Mouse (Mus musculus) forebrain, embryonic 15.5 days (tissue): ENCODE data around the gene Ptgdr2. TPM values are rescaled to one million over a fixed set of nuclear protein-coding genes. Genes with fewer than 3 reads are reported as not detected.

ENCODE experiments used
- ATAC-seq: fragments of 200-750 bp; cut with Nextera tagmentation; replicated peaks from 2 replicates; pipeline ENCODE4 v1.8.0; 2017; ENCODE audit warnings: mild to moderate bottlenecking, moderate TSS enrichment, moderate library complexity
- H3K27ac ChIP-seq: fragments of 300-500 bp; sonication (generic); replicated peaks from 2 replicates; pipeline ENCODE4 v1.5.1; 2015; ENCODE audit warnings: mild to moderate bottlenecking, inconsistent platforms
- H3K27me3 ChIP-seq: fragments of 300-500 bp; sonication (generic); 2 replicates; pipeline ENCODE4 v1.6.1; 2015; ENCODE audit warnings: inconsistent platforms
- H3K36me3 ChIP-seq: fragments of 300-500 bp; sonication (generic); 2 replicates; pipeline ENCODE4 v1.6.1; 2015; ENCODE audit warnings: mild to moderate bottlenecking, inconsistent platforms
- H3K4me1 ChIP-seq: fragments of 300-500 bp; sonication (generic); 2 replicates; pipeline ENCODE4 v1.6.1; 2015; ENCODE audit warnings: inconsistent platforms
- H3K4me2 ChIP-seq: fragments of 300-500 bp; sonication (generic); replicated peaks from 2 replicates; pipeline ENCODE4 v1.6.1; 2015; ENCODE audit warnings: mild to moderate bottlenecking, inconsistent platforms
- H3K4me3 ChIP-seq: fragments of 300-500 bp; sonication (generic); 2 replicates; pipeline ENCODE4 v1.5.1; 2015; ENCODE audit warnings: mild to moderate bottlenecking, inconsistent platforms
- H3K9ac ChIP-seq: fragments of 300-500 bp; sonication (generic); replicated peaks from 2 replicates; pipeline ENCODE4 v1.6.1; 2015; ENCODE audit warnings: mild to moderate bottlenecking, inconsistent platforms
- H3K9me3 ChIP-seq: fragments of 300-500 bp; sonication (generic); 2 replicates; pipeline ENCODE4 v1.6.1; 2016; ENCODE audit warnings: inconsistent platforms
- WGBS: fragments of 180-500 bp; shearing (Covaris S2); methylation state at CpG from one replicate; pipeline ENCODE4 v1.1.7; 2015; ENCODE audit warnings: mixed read lengths; 5-methylcytosine and 5-hydroxymethylcytosine counted together
- polyA plus RNA-seq: library from polyadenylated mRNA; unstranded; fragments of >200 nt; fragmentation: Nextera tagmentation; extraction: Ambion mirVana; gene quantifications from 2 replicates; pipeline ENCODE4 v1.2.1, GENCODE M21; 2015

Gene Ptgdr2
- polyA plus RNA-seq: 0.06 and 0.20 TPM in 2 replicates

DNA sequence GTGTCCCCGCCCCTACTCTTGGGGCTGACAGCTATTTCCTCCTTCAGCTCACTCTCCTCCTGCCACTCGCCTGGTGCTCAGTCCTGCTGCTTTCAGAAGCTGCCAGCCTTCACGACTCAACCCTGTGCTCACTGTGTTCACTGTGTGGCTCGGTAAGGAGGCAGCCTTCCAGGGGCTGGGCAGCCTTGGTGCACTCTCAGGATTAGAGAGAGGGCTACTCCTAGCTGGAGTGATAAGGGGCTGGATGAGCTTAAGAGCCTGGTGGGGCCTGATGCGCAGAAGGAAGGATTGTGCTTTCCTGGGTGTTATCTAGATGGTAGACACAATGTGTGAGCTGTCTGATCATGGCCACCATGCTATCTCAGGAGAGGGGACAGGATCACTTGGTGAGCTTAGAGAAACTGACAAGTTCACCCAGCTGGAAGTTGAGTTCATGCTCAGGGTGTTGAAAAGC is at the start of gene Ptgdr2:
Ptgdr2 (plus strand) TSS at position 51 of the 454 bp plus-strand sequence.
- no peak within 1 kb of the TSS for H3K4me2 ChIP-seq
- H3K27me3 ChIP-seq: no peaks in the 10 kb centered on the region
- no peak within 1 kb of the TSS for H3K4me3 ChIP-seq
- peaks cover 3% of the 10 kb centered on the region; the same call in 1 of the 2 replicates for H3K36me3 ChIP-seq
- no peak within 1 kb of the TSS for H3K9ac ChIP-seq
- peaks cover 19% of the 10 kb centered on the region for H3K4me1 ChIP-seq
- no peak for ATAC-seq
- no peak within 1 kb of the TSS for H3K27ac ChIP-seq
- H3K9me3 ChIP-seq: no peaks in the 10 kb centered on the region
- WGBS: 73% methylated on average over 5 of the region's 5 CpGs

DNA sequence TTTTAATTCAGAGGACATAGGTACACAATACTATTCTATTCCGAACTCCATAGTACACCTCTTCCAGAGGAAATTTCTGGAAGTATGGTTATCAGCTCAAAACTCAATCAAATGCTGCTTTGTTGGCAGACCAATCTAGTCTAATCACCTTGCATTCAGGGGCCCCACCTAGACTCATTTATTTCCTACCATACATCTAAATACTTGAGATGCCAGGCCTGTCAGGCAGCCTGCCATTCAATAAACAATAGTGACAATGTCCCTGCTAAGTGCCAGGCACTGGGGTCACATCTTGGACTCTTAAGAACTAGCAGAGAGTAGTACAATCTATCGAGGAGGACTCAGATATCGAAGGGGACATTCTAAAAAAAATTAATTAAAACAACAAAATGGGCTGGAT is 44.8 kb upstream of the Ptgdr2 start:
- H3K27me3 ChIP-seq: no peaks in the 10 kb centered on the region
- H3K27ac ChIP-seq: no peak overlapping the region
- peaks cover 16% of the 10 kb centered on the region for H3K4me1 ChIP-seq
- no peaks in the 10 kb centered on the region for H3K9me3 ChIP-seq
- no peak overlapping the region for H3K9ac ChIP-seq
- 91% methylated on average over 3 of the region's 3 CpGs for whole genome bisulfite sequencing
- no peaks in the 10 kb centered on the region for H3K36me3 ChIP-seq
- no peak for ATAC-seq
- H3K4me2 ChIP-seq: no peak overlapping the region
- no peak overlapping the region for H3K4me3 ChIP-seq

- no peaks in the 10 kb centered on the region for H3K27me3 ChIP-seq
- H3K9me3 ChIP-seq: no peaks in the 10 kb centered on the region
- H3K27ac ChIP-seq: peak within 1 kb of the TSS; percentile 92
- peak; percentile 97 for ATAC-seq
- H3K4me2 ChIP-seq: peak within 1 kb of the TSS; percentile 80
- peak within 1 kb of the TSS; percentile 73 for H3K4me3 ChIP-seq
- under 1% methylated on average over 43 of the region's 43 CpGs for WGBS
- peak within 1 kb of the TSS; percentile 89 for H3K9ac ChIP-seq
- peaks cover 24% of the 10 kb centered on the region for H3K36me3 ChIP-seq
- peaks cover 19% of the 10 kb centered on the region for H3K4me1 ChIP-seq
Observed at GRCm38 (mm10) chr19:10895016-10895528, 41.9 kb upstream of the Ptgdr2 start, which contains the start of gene Prpf19. Prpf19 (plus strand) TSS chr19:10895231.

DNA sequence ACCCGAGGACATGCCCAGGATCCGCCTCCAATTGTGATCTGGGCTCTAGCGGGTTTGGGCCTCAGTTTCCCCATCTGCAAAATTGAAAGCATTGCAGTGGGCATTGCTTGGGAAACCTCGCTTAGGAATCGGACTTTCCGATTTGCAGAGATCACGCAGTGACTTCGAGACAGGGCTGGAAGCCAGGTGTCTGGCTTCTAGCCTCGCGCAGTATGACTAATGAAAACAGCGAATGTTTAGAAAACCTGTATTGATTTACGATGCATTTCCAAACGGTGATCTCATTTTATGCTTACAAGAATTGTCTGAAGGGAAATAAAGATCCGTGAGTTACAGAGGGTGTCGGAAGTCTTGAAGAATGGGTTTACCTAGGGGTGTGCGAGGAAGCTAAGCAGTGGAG is 41.3 kb upstream of the Ptgdr2 start:
- peak overlapping the region; percentile 92 for H3K27ac ChIP-seq
- H3K4me3 ChIP-seq: peak overlapping the region; percentile 73
- WGBS: 2% methylated on average over 16 of the region's 16 CpGs
- peaks cover 19% of the 10 kb centered on the region for H3K4me1 ChIP-seq
- no peaks in the 10 kb centered on the region for H3K27me3 ChIP-seq
- peak overlapping the region; percentile 89 for H3K9ac ChIP-seq
- peak overlapping the region; percentile 80 for H3K4me2 ChIP-seq
- no peak for ATAC-seq
- peaks cover 31% of the 10 kb centered on the region for H3K36me3 ChIP-seq
- no peaks in the 10 kb centered on the region for H3K9me3 ChIP-seq

GRCm38 (mm10) chr19:10896849-10897248 is 40.1 kb upstream of the Ptgdr2 start:
- Histone ChIP-seq H3K27ac (no peak overlapping the region), H3K4me2 (peak overlapping the region; percentile 80), H3K9ac (peak overlapping the region; percentile 89), H3K4me3 (peak overlapping the region; percentile 73), H3K36me3 (peaks cover 42% of the 10 kb centered on the region), H3K27me3 (no peaks in the 10 kb centered on the region), H3K4me1 (peaks cover 19% of the 10 kb centered on the region), H3K9me3 (no peaks in the 10 kb centered on the region)
- ATAC-seq: no peak
- WGBS: 87% methylated on average over 7 of the region's 7 CpGs

GRCm38 (mm10) chr19:10897491-10897890 is 39.5 kb upstream of the Ptgdr2 start:
- H3K4me1 ChIP-seq: peaks cover 19% of the 10 kb centered on the region
- H3K4me2 ChIP-seq: no peak overlapping the region
- 93% methylated on average over 8 of the region's 8 CpGs for WGBS
- H3K36me3 ChIP-seq: peaks cover 49% of the 10 kb centered on the region
- H3K4me3 ChIP-seq: no peak overlapping the region
- no peak for ATAC-seq
- H3K27ac ChIP-seq: no peak overlapping the region
- H3K9me3 ChIP-seq: no peaks in the 10 kb centered on the region
- H3K9ac ChIP-seq: no peak overlapping the region
- no peaks in the 10 kb centered on the region for H3K27me3 ChIP-seq

GRCm38 (mm10) chr19:10900315-10900714 is 36.6 kb upstream of the Ptgdr2 start:
- Histone ChIP-seq H3K9ac (no peak overlapping the region), H3K9me3 (no peaks in the 10 kb centered on the region), H3K36me3 (peaks cover 75% of the 10 kb centered on the region), H3K27me3 (no peaks in the 10 kb centered on the region), H3K4me2 (no peak overlapping the region), H3K4me3 (no peak overlapping the region), H3K27ac (no peak overlapping the region), H3K4me1 (peaks cover 19% of the 10 kb centered on the region)
- ATAC-seq: no peak
- WGBS: 78% methylated on average over 6 of the region's 6 CpGs

- ATAC-seq: no peak
- H3K4me2 ChIP-seq: no peak overlapping the region
Observed at GRCm38 (mm10) chr19:10901046-10901445, 35.9 kb upstream of the Ptgdr2 start.

DNA sequence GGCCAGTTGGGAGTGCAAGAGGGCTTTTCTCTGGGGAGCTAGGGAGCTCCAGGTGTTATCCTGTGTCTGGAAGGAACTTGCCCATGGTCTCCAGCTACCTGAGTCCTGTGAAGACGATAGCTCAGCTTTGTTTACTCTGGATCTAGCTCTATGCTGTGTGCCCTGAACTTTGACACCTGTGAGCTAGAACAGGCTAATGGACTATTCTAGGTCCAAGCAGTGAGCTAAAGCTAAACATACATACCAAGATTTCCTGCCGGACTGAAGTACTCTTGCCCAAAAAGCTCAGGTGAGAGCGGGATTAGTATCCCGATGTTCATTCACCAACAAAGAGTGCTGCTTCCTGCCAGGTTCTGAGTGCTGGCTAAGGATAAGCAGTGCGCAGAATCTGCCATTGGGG is 32.4 kb upstream of the Ptgdr2 start:
- H3K9me3 ChIP-seq: no peaks in the 10 kb centered on the region
- H3K36me3 ChIP-seq: peaks cover 74% of the 10 kb centered on the region
- 93% methylated on average over 5 of the region's 5 CpGs for WGBS
- no peak overlapping the region for H3K4me2 ChIP-seq
- H3K4me3 ChIP-seq: no peak overlapping the region
- no peaks in the 10 kb centered on the region for H3K27me3 ChIP-seq
- H3K27ac ChIP-seq: no peak overlapping the region
- no peak for ATAC-seq
- H3K9ac ChIP-seq: no peak overlapping the region
- no peaks in the 10 kb centered on the region for H3K4me1 ChIP-seq

More at GRCm38 (mm10) chr19:10901046-10901445, 35.9 kb upstream of the Ptgdr2 start:
- no peak overlapping the region for H3K4me3 ChIP-seq
- 92% methylated on average over 5 of the region's 5 CpGs for WGBS
- no peaks in the 10 kb centered on the region for H3K27me3 ChIP-seq
- H3K4me1 ChIP-seq: peaks cover 14% of the 10 kb centered on the region
- peaks cover 82% of the 10 kb centered on the region for H3K36me3 ChIP-seq
- no peak overlapping the region for H3K9ac ChIP-seq
- no peaks in the 10 kb centered on the region for H3K9me3 ChIP-seq
- H3K27ac ChIP-seq: no peak overlapping the region

DNA sequence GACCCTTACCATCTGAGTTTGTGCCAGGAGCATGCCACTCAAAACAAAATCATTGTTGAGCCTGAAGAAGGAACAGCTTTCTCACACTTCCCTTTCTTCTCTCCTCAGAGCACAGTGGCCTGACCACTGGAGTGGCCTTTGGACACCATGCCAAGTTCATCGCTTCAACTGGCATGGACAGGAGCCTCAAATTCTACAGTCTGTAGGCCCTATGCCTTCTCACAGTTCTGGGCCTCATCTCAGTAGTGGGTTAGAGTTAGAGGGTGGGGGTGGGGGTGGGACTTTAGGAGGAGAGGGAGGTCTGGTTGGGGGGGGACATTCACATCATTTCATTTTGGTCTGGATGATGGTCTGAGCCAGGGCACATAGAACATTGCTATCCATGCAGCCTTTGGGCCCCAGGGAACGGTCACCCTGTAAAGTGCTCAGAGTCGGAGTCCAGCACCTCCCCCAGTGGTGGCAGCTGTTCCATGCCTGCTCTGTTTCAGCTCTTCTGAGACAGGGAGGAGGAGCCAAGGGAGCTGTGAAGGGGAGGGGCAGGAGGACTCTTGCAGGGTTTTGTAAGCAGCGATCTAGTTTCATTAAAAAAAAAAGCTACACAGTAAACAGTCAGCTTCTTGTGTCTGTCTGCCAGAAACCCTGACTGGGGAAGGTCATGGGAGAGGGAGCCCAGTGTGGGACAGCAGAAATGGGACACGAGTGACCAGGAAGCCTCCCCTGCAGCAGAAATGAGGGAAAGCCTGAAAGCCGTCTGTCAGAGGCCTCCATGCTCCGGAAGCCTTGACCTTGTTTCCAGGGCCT is 31.8 kb upstream of the Ptgdr2 start:
- ATAC-seq: no peak; the same call in 1 of the 2 replicates
- H3K36me3 ChIP-seq: peaks cover 68% of the 10 kb centered on the region
- H3K9me3 ChIP-seq: no peaks in the 10 kb centered on the region
- no peak overlapping the region for H3K4me3 ChIP-seq
- no peaks in the 10 kb centered on the region for H3K4me1 ChIP-seq
- H3K4me2 ChIP-seq: no peak overlapping the region
- no peaks in the 10 kb centered on the region for H3K27me3 ChIP-seq
- H3K9ac ChIP-seq: no peak overlapping the region
- 67% methylated on average over 7 of the region's 7 CpGs for WGBS
- no peak overlapping the region for H3K27ac ChIP-seq

DNA sequence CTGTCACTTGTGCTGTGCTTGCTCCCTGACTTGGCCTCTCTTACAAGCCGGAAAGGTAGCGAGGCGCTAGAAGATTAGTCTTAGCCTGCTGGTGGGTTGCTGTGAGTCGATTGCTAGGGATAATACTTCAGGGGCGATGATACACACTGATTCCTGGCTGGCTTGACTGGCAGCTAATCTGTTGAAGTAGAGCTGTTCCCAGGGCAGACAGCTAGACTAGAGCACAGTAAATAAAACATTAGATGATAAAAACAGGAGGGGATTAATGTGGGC is 31.3 kb upstream of the Ptgdr2 start:
- H3K36me3 ChIP-seq: peaks cover 62% of the 10 kb centered on the region
- no peak overlapping the region for H3K4me3 ChIP-seq
- H3K4me1 ChIP-seq: no peaks in the 10 kb centered on the region
- no peaks in the 10 kb centered on the region for H3K27me3 ChIP-seq
- no peak overlapping the region for H3K4me2 ChIP-seq
- H3K9me3 ChIP-seq: no peaks in the 10 kb centered on the region
- no peak overlapping the region for H3K27ac ChIP-seq
- no peak for ATAC-seq
- WGBS: 86% methylated on average over 5 of the region's 5 CpGs
- H3K9ac ChIP-seq: no peak overlapping the region

DNA sequence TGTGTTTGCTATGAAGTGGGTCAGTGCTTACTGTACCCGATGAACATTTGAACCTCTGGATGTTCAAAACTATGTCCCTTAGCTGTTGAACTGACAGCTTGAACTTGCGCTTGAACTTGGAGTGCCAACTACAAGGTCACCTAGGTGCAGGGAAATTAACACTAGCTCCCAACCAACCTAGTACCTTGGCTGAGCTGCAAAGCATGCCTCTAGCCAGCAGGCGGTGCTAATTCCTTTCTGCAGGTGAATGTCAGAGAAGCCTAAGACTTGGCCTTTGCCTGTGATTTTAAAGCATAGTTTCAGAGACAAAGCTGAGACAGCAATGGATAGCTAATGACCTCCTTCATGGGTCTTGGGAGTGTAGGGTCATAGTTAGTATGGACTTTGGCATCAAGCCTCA is 29.1 kb upstream of the Ptgdr2 start:
- H3K27me3 ChIP-seq: no peaks in the 10 kb centered on the region
- H3K9ac ChIP-seq: no peak overlapping the region
- peaks cover 40% of the 10 kb centered on the region for H3K36me3 ChIP-seq
- no peak overlapping the region for H3K4me3 ChIP-seq
- WGBS: 59% methylated on average over 3 of the region's 3 CpGs
- H3K27ac ChIP-seq: no peak overlapping the region
- peak; percentile 57 for ATAC-seq
- no peak overlapping the region for H3K4me2 ChIP-seq
- no peaks in the 10 kb centered on the region for H3K9me3 ChIP-seq
- H3K4me1 ChIP-seq: no peaks in the 10 kb centered on the region
